Mouse (Mus musculus): ENCODE results near the gene Svs5. TPM values are rescaled to one million over a fixed set of nuclear protein-coding genes. Genes with fewer than 3 reads are reported as not detected.
"Not testable (repeated sequence)": the region's sequence is repeated elsewhere in the genome, so short reads cannot be mapped to it uniquely, and the experiment has no call there.

The Svs5 gene
- polyA plus RNA-seq (2015; fragmentation: Nextera tagmentation; extraction: Ambion mirVana), result not detected in 2 replicates

- H3K9me3 ChIP-seq; H3K4me1 ChIP-seq; ATAC-seq (ENCODE audit: insufficient number of reproducible peaks, low FRiP score, low TSS enrichment, low read depth); H3K4me2 ChIP-seq; H3K9ac ChIP-seq; H3K36me3 ChIP-seq; H3K4me3 ChIP-seq; H3K27ac ChIP-seq; H3K27me3 ChIP-seq: not testable (repeated sequence)
- WGBS, result 66% methylated on average over 3 of the region's 3 CpGs
Observed at GRCm38 (mm10) chr2:164332440-164332839, at the start of gene Svs5. Gene Svs5 (plus strand): TSS chr2:164332740.

DNA sequence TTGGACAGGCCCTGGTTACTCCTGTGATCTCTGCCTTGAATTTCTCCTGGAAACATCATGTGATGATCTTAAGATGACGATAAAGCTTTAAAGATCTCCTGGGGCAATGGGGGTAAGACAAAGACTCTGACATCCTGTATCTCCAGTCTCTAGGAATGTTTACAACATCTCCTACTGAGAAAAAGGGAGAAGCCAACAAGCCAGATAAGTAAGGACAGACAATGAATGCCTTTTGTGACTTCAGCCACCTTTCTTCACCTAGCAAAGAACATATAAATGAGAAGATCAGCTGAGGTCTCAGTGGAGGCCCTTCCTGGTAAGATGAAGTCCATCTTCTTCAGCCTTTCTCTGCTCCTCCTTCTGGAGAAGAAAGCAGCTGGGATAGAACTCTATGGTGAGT, 43.6 kb upstream of the Svs5 start, which contains the start of gene Svs3a:
TSS of gene Svs3a (plus strand) at position 301 of the 400 bp plus-strand sequence.
- not testable (repeated sequence) for H3K27me3 ChIP-seq; ATAC-seq (ENCODE audit: insufficient number of reproducible peaks, low FRiP score, low TSS enrichment, low read depth); H3K36me3 ChIP-seq; H3K4me2 ChIP-seq; H3K4me1 ChIP-seq; H3K9me3 ChIP-seq; H3K27ac ChIP-seq; H3K9ac ChIP-seq; H3K4me3 ChIP-seq
- 93% methylated on average over 1 of the region's 1 CpGs for WGBS

GRCm38 (mm10) chr2:164312599-164312998, 19.9 kb upstream of the Svs5 start:
- H3K36me3 ChIP-seq, result no peaks in the 10 kb centered on the region
- no peak overlapping the region for H3K9ac ChIP-seq
- 77% methylated on average over 5 of the region's 5 CpGs for WGBS
- no peaks in the 10 kb centered on the region for H3K9me3 ChIP-seq
- H3K4me3 ChIP-seq, result no peak overlapping the region
- H3K4me1 ChIP-seq, result no peaks in the 10 kb centered on the region
- H3K27me3 ChIP-seq, result no peaks in the 10 kb centered on the region
- no peak overlapping the region for H3K4me2 ChIP-seq
- no peak overlapping the region for H3K27ac ChIP-seq
- no peak for ATAC-seq (ENCODE audit: insufficient number of reproducible peaks, low FRiP score, low TSS enrichment, low read depth)

DNA sequence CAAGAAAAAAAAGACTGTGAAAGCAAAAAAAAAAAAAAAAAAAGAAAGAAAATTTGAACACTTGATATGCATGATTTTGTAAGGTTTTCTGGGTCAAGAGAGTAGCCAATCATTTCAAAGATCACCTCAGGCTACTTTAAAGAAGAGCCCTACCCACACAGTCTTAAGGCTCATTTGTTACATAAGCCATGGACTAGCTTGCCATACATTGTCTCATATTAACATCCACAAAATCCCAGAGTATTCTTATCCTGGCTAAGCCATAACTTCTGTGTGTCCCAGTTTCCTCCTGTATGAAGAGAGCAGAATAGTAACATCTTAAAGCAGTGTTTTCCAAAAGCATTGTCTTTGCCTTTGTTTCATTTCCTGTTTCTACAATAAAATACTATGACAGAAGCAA, 17.1 kb upstream of the Svs5 start:
- H3K9ac ChIP-seq; H3K27ac ChIP-seq; ATAC-seq (ENCODE audit: insufficient number of reproducible peaks, low FRiP score, low TSS enrichment, low read depth); H3K4me1 ChIP-seq; H3K36me3 ChIP-seq; H3K4me3 ChIP-seq; H3K27me3 ChIP-seq; H3K4me2 ChIP-seq; H3K9me3 ChIP-seq: not testable (repeated sequence)

GRCm38 (mm10) chr2:164316451-164316850, 16.1 kb upstream of the Svs5 start, which contains the start of gene Svs6:
Gene Svs6 (plus strand): TSS chr2:164316751.
- not testable (repeated sequence) for H3K9me3 ChIP-seq; ATAC-seq (ENCODE audit: insufficient number of reproducible peaks, low FRiP score, low TSS enrichment, low read depth); H3K27ac ChIP-seq; H3K4me3 ChIP-seq; H3K36me3 ChIP-seq; H3K9ac ChIP-seq; H3K27me3 ChIP-seq; H3K4me2 ChIP-seq; H3K4me1 ChIP-seq
- 71% methylated on average over 1 of the region's 1 CpGs for WGBS

GRCm38 (mm10) chr2:164320983-164321382, 11.6 kb upstream of the Svs5 start:
- ATAC-seq (ENCODE audit: insufficient number of reproducible peaks, low FRiP score, low TSS enrichment, low read depth), result no peak
- no peaks in the 10 kb centered on the region for H3K27me3 ChIP-seq
- H3K27ac ChIP-seq, result no peak overlapping the region
- no peaks in the 10 kb centered on the region for H3K9me3 ChIP-seq
- no peak overlapping the region for H3K9ac ChIP-seq
- no peaks in the 10 kb centered on the region for H3K36me3 ChIP-seq
- H3K4me2 ChIP-seq, result no peak overlapping the region
- H3K4me1 ChIP-seq, result no peaks in the 10 kb centered on the region
- 84% methylated on average over 6 of the region's 6 CpGs for WGBS
- no peak overlapping the region for H3K4me3 ChIP-seq

- H3K4me1 ChIP-seq; H3K9me3 ChIP-seq; H3K4me3 ChIP-seq; H3K4me2 ChIP-seq; H3K36me3 ChIP-seq; H3K27me3 ChIP-seq; H3K9ac ChIP-seq; H3K27ac ChIP-seq; ATAC-seq (ENCODE audit: insufficient number of reproducible peaks, low FRiP score, low TSS enrichment, low read depth): not testable (repeated sequence)
- 88% methylated on average over 1 of the region's 1 CpGs for WGBS
Observed at GRCm38 (mm10) chr2:164343732-164344131, 11.2 kb downstream of the Svs5 start.

DNA sequence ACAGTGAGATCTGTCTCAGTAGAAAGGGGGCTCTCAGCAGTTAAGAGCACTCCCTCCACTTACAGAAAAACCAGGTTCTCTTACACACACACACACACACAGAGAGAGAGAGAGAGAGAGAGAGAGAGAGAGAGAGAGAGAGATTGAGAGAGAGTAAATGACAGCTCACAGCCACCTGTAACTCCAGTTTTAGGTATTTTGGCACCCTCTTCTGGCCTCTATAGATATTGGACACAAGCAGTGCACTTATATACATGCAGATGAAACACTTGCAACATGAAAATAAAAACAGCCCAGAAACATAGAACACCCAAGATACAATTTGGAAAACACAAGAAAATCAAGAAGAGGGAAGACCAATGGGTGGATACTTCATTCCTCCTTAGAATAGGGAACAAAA, 15.2 kb downstream of the Svs5 start:
- not testable (repeated sequence) for H3K9me3 ChIP-seq; H3K27me3 ChIP-seq; H3K27ac ChIP-seq; H3K4me3 ChIP-seq; H3K4me2 ChIP-seq; H3K4me1 ChIP-seq; H3K9ac ChIP-seq; ATAC-seq (ENCODE audit: insufficient number of reproducible peaks, low FRiP score, low TSS enrichment, low read depth); H3K36me3 ChIP-seq

DNA sequence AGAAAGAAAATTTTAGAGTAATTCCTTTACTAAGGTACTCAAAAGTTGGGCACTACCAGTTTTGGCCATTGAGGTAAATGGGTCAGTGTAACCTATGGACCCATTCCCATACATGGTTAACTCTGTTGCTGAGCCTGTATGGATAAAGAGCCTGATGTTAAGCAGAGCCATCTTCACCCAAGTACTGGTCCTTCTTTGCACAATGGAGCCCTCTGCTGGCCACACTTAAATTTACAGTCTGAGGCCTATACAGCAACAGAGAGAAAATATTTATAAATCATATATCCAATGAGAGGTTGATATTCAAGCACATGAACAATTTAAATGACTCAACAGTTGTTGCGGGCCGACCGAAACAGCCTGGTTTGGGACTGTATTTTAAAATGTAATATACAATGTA, 16.4 kb downstream of the Svs5 start:
- ATAC-seq (ENCODE audit: insufficient number of reproducible peaks, low FRiP score, low TSS enrichment, low read depth), result no peak
- no peak overlapping the region for H3K4me2 ChIP-seq
- H3K27me3 ChIP-seq, result 0 out of 2 replicates have a peak, but pooled peaks cover 3% of the 10 kb centered on the region
- H3K36me3 ChIP-seq, result no peaks in the 10 kb centered on the region
- no peak overlapping the region for H3K27ac ChIP-seq
- H3K9ac ChIP-seq, result no peak overlapping the region
- WGBS, result 86% methylated on average over 3 of the region's 3 CpGs
- H3K4me1 ChIP-seq, result no peaks in the 10 kb centered on the region
- no peak overlapping the region for H3K4me3 ChIP-seq
- H3K9me3 ChIP-seq, result no peaks in the 10 kb centered on the region

GRCm38 (mm10) chr2:164352697-164353096, 20.2 kb downstream of the Svs5 start:
- H3K27me3 ChIP-seq, result 0 out of 2 replicates have a peak, but pooled peaks cover 9% of the 10 kb centered on the region
- no peak for ATAC-seq (ENCODE audit: insufficient number of reproducible peaks, low FRiP score, low TSS enrichment, low read depth)
- no peak overlapping the region for H3K9ac ChIP-seq
- H3K27ac ChIP-seq, result no peak overlapping the region
- H3K4me1 ChIP-seq, result no peaks in the 10 kb centered on the region
- WGBS, result 88% methylated on average over 3 of the region's 3 CpGs
- no peaks in the 10 kb centered on the region for H3K36me3 ChIP-seq
- H3K4me2 ChIP-seq, result no peak overlapping the region
- H3K9me3 ChIP-seq, result no peaks in the 10 kb centered on the region
- no peak overlapping the region for H3K4me3 ChIP-seq

DNA sequence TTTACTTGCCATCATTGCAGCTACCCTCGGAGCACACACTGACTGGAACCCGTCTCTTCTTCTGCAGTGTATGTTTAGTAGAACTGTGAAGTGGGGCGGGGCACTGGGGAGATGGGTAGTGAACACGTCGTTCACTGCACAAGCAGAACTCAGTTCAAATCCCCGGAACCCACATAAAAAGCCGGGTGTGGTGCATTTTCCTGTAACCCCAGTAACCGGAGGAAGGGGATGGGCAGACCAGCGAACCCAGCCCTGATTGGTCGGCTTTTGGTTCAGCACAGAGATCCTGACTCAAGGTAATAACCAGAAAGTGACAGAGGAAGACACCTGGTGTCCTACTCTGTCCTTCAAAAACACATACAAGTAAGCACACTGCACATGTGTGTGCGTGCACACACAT, 20.8 kb downstream of the Svs5 start:
- Histone ChIP-seq H3K9ac (no peak overlapping the region), H3K4me3 (no peak overlapping the region), H3K27me3 (0 out of 2 replicates have a peak, but pooled peaks cover 9% of the 10 kb centered on the region), H3K27ac (no peak overlapping the region), H3K36me3 (no peaks in the 10 kb centered on the region), H3K4me2 (no peak overlapping the region), H3K4me1 (no peaks in the 10 kb centered on the region), H3K9me3 (no peaks in the 10 kb centered on the region)
- no peak for ATAC-seq (ENCODE audit: insufficient number of reproducible peaks, low FRiP score, low TSS enrichment, low read depth)
- WGBS, result 82% methylated on average over 11 of the region's 11 CpGs

DNA sequence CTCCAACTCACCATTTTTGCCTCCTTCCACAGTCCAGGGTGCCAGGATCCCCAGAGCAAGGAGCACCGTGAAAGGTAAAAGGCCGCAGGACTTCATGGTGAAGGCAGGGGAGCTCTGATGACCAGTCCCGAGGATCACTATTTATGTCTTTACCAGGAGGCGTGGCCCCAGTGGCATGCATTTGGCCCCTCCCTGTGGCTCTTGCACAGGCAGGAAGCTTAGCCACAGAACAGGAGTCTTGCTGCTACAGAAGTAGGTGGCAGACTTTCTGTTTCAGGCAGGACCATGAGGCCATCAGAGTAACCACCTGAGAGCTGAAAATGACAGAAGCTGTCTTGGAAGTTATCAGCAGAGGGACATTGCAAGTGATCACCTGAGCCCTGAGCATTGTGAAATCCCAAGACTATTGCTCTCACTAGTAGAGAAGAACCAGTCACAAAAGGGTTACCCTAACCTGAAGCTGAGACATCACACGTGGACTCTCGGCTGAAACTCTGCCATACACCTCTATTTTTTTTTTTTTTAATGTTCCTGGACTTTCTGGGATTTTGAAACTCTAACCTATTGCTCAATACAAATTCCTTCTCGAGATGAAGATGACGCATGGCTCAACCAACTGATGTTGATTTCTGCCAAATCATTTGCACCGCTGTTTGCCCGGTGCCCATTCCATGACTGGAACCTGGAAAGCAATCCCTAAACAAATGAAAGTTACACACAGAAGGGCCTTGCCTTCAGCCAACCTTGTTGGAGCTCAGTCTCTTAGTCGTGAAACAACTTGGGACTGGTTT, 23.8 kb downstream of the Svs5 start:
- Histone ChIP-seq H3K9me3 (no peaks in the 10 kb centered on the region), H3K4me3 (no peak overlapping the region), H3K9ac (no peak overlapping the region), H3K4me1 (no peaks in the 10 kb centered on the region), H3K27me3 (0 out of 2 replicates have a peak, but pooled peaks cover 12% of the 10 kb centered on the region), H3K36me3 (no peaks in the 10 kb centered on the region), H3K27ac (no peak overlapping the region), H3K4me2 (no peak overlapping the region)
- 71% methylated on average over 11 of the region's 11 CpGs for WGBS
- ATAC-seq (ENCODE audit: insufficient number of reproducible peaks, low FRiP score, low TSS enrichment, low read depth), result no peak
